Mouse (Mus musculus): Measurements from ENCODE around the gene Narf.

The Narf gene

DNA sequence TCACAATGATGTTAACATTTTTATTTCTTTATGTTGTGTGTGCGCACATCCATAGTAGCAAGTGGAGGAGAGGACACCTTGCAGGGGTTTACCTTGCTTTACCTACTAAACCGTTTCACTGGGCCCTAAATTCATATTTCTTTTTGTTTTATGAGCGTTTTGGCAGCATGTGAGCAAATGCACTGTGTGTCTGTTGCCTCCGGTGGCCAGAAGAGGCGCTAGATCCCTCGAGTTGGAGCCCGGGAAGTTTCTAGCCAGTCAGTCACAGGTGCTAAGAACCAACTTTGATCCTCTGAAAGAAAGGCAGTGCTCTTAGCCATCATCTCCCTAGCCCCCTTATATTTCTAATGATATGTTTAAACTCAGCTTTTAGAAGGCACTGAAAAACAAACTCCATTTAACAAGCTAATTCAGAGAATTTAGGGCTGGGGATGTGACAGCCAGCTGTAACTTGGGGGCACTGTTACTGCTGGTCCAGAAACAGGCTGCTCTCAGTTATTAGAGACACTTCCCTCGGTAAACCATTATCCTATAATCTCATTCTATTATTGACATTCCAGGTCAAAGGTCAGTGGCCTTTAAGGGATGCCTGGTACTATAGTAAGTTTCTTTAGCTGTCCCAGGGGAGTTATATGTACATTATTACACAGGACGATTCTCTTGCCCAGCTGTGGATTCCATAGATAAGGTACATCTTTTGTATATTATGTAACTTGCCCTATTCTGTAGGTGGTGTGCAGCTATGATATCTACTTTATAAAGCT, 1.4 kb upstream of the Narf start:
- DNase-seq (ENCODE audit: low read depth, low spot score): peak; percentile 57

- DNase-seq (ENCODE audit: low read depth, low spot score): no peak
These were observed 484 bp downstream of the Narf start for GRCm38 (mm10) chr11:121237345-121238128.

- peak; percentile 68 for DNase-seq (ENCODE audit: low read depth, low spot score)
These were observed 2.6 kb downstream of the Narf start for GRCm38 (mm10) chr11:121239669-121240068.

DNA sequence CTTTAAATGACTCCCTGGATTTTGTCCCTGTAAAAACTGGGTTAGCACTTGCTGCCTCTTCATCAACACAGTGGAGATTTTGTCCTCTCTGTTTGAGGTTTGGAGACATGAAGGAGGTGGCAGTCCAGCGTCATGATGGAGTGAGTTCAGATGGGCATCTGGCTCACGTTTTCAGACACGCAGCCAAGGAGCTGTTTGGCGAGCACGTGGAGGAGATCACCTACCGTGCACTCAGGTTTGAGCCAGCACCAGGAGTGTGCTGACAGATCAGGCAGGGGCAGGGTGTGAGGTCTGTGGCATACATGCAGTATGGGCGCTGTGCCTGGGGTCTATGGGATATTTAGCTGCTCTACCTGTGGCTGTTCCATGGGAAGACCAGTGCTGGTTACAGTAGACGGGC, 13.1 kb downstream of the Narf start:
- no peak for DNase-seq (ENCODE audit: low read depth, low spot score)

- peak; percentile 82 for DNase-seq (ENCODE audit: low read depth, low spot score)
These were observed 22.4 kb downstream of the Narf start, which contains the start of gene Foxk2 for GRCm38 (mm10) chr11:121259160-121260100. Gene Foxk2 (plus strand): TSS chr11:121259990.

GRCm38 (mm10) chr11:121260211-121260906, 23.3 kb downstream of the Narf start:
- no peak for DNase-seq (ENCODE audit: low read depth, low spot score)

GRCm38 (mm10) chr11:121261074-121261473, 24.0 kb downstream of the Narf start:
- DNase-seq (ENCODE audit: low read depth, low spot score): no peak

GRCm38 (mm10) chr11:121277516-121277915, 40.5 kb downstream of the Narf start:
- DNase-seq (ENCODE audit: low read depth, low spot score): no peak

DNA sequence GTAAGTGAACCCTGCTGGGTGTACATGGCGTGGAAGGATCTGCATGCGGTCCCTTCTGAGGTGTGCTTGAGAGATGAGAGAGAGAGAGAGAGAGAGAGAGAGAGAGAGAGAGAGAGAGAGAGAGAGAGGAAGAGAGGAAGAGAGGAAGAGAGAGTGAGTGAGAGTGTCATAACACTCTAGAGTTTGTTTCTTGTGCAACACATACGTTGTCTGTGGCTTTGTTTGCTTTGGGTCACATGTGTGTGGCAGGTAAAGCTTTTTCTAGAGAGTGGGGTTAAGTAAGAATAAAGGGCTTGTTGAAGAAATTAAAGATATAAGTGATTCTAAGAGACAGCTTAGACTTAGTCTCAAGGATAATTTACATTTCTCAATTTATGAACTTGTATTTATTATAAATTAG, 41.0 kb downstream of the Narf start:
- no peak for DNase-seq (ENCODE audit: low read depth, low spot score)

- DNase-seq (ENCODE audit: low read depth, low spot score): no peak
These were observed 45.9 kb downstream of the Narf start for GRCm38 (mm10) chr11:121282911-121283310.

- DNase-seq (ENCODE audit: low read depth, low spot score): no peak
These were observed 52.8 kb downstream of the Narf start for GRCm38 (mm10) chr11:121289859-121290258.

GRCm38 (mm10) chr11:121294771-121295170, 57.7 kb downstream of the Narf start:
- no peak for DNase-seq (ENCODE audit: low read depth, low spot score)

DNA sequence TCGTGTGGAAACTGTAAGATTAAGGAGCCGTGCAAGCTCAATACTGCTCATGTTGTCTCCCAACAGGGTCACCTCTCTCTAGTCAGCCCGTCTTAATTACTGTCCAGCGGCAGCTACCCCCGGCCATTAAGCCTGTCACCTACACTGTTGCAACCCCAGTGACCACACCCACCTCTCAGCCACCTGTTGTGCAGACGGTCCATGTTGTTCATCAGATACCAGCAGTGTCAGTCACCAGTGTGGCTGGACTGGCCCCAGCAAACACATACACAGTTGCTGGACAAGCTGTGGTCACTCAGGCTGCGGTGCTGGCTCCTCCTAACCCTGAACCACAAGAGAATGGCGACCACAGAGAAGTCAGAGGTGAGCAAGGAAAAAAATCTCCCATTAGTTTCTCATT, 61.4 kb downstream of the Narf start:
- no peak for DNase-seq (ENCODE audit: low read depth, low spot score)

DNA sequence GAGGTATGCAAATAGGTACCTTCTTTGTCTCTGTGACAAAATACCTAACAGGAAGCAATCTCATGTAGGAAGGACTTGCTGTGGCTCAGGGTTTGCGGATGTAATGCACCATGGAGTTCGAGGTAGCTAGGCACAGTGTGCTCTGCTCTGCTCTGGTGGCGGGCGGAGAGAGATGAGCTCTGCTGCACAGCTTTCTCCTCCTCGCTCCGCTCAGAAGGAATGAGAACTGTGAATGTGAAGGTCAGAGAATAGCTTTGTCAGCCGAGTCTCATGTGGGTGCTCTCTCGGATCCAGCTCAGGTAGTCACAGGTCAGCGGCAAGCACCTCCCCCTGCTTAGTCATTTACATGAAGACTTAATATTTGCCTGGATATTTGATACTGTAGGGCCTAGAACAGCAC, 63.2 kb downstream of the Narf start:
- DNase-seq (ENCODE audit: low read depth, low spot score): no peak

DNA sequence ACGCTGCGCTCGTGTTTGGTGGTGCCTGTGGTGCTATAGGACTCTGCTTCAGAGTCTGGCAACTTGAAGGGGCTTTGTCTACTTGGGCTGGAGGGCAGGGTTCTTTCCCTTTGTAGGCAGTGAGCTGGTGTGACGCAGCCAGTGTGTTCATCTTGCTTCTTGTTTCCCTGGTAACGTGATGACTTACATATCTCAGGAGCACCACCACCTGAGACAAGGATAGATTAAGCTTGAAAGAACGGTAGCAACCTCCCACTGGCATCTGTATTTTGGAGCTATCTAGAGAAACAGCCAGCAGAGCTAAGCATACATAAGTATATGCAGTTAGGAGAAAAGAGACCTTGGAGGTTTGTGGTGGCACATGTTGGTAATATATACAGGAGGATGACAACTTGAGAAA, 68.3 kb downstream of the Narf start:
- no peak for DNase-seq (ENCODE audit: low read depth, low spot score)

Data from c-Kit-negative CD71-positive TER-119-positive erythroid progenitor cells, embryonic 14.5 days (primary cell).